Mouse (Mus musculus): ENCODE measurements around the gene Sumf1. TPM values are rescaled to one million over a fixed set of nuclear protein-coding genes. Genes with fewer than 3 reads are reported as not detected.

Sumf1 gene
- polyA plus RNA-seq, 1 experiment from 2014 or later, result 10.5 TPM

GRCm38 (mm10) chr6:108164935-108165334, 20.4 kb downstream of the Sumf1 start:
- Histone ChIP-seq H3K9me3 (no peaks in the 10 kb centered on the region), H3K4me3 (replicated peaks) (no peak overlapping the region), H3K4me1 (replicated peaks) (no peaks in the 10 kb centered on the region), H3K27ac (no peak overlapping the region), H3K9ac (replicated peaks) (no peak overlapping the region), H3K36me3 (no peaks in the 10 kb centered on the region), H3K4me2 (replicated peaks) (no peak overlapping the region), H3K27me3 (no peaks in the 10 kb centered on the region)
- WGBS, result 62% methylated on average over 5 of the region's 5 CpGs
- no peak for ATAC-seq

- 72% methylated on average over 2 of the region's 2 CpGs for WGBS
- H3K27ac ChIP-seq, result no peak overlapping the region
Measured at GRCm38 (mm10) chr6:108160608-108161007, 24.8 kb downstream of the Sumf1 start.

GRCm38 (mm10) chr6:108156881-108157280, 28.5 kb downstream of the Sumf1 start:
- H3K27ac ChIP-seq, result no peak overlapping the region
- H3K4me2 ChIP-seq (replicated peaks), result no peak overlapping the region
- H3K9me3 ChIP-seq, result no peaks in the 10 kb centered on the region
- ATAC-seq, result no peak
- 0 out of 2 replicates have a peak, but pooled peaks cover 3% of the 10 kb centered on the region for H3K4me1 ChIP-seq (replicated peaks)
- H3K36me3 ChIP-seq, result peaks cover 4% of the 10 kb centered on the region
- H3K4me3 ChIP-seq (replicated peaks), result no peak overlapping the region
- no peaks in the 10 kb centered on the region for H3K27me3 ChIP-seq
- no peak overlapping the region for H3K9ac ChIP-seq (replicated peaks)
- 36% methylated on average over 6 of the region's 6 CpGs for WGBS

More at GRCm38 (mm10) chr6:108160608-108161007, 24.8 kb downstream of the Sumf1 start:
- Histone ChIP-seq H3K4me2 (replicated peaks) (no peak overlapping the region), H3K4me1 (replicated peaks) (0 out of 2 replicates have a peak, but pooled peaks cover 3% of the 10 kb centered on the region), H3K27me3 (no peaks in the 10 kb centered on the region), H3K36me3 (no peaks in the 10 kb centered on the region), H3K9ac (replicated peaks) (no peak overlapping the region), H3K9me3 (no peaks in the 10 kb centered on the region), H3K4me3 (replicated peaks) (no peak overlapping the region)
- ATAC-seq, result no peak

DNA sequence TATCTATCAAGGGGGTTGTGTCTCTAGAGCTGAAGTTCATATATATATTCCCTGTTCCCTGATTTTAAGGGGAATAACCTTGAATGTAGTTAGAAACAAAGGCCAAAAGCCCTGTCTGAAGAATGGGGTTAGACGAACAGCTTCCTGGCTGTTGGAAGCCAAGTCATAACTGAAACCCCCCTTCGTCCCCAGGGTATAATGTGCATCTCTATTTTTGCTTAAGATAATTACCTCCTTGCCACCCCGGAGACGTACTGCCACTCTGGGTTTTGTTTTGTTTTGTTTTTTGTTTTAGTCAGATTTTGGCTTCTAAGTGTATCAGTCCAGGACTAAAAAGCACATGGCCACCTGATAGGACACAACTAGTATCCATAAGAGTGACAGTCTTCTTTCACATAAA, 31.1 kb downstream of the Sumf1 start:
- 0 out of 2 replicates have a peak, but pooled peaks cover 3% of the 10 kb centered on the region for H3K4me1 ChIP-seq (replicated peaks)
- no peak overlapping the region for H3K27ac ChIP-seq
- H3K27me3 ChIP-seq, result no peaks in the 10 kb centered on the region
- no peak for ATAC-seq
- WGBS, result 97% methylated on average over 4 of the region's 4 CpGs
- no peak overlapping the region for H3K4me2 ChIP-seq (replicated peaks)
- no peak overlapping the region for H3K9ac ChIP-seq (replicated peaks)
- peaks cover 14% of the 10 kb centered on the region for H3K36me3 ChIP-seq
- no peak overlapping the region for H3K4me3 ChIP-seq (replicated peaks)
- H3K9me3 ChIP-seq, result no peaks in the 10 kb centered on the region

GRCm38 (mm10) chr6:108152661-108153269, 32.6 kb downstream of the Sumf1 start:
- WGBS, result 92% methylated on average over 9 of the region's 9 CpGs
- no peak for ATAC-seq

DNA sequence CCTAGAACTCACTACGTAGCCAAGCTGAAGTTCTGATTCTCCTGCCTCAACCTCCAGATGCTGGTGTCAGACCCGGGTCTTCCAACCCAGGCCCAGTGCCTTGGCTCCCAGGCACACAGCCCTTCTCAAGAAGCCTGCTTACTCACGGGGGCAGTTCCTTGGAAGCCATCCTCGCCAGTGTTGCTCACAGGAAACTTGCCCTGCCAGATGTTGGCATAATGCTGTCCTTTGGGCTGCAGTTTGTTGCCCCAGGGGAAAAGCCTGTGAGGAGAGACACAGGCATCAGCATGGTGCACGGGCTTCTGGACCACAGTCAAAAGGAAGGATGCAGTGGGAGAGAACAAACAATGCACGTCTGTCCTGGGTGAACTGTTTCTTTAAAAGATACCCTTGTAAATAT, 33.3 kb downstream of the Sumf1 start:
- peaks cover 14% of the 10 kb centered on the region for H3K36me3 ChIP-seq
- H3K4me3 ChIP-seq (replicated peaks), result no peak overlapping the region
- H3K27me3 ChIP-seq, result no peaks in the 10 kb centered on the region
- 88% methylated on average over 6 of the region's 6 CpGs for WGBS
- no peak overlapping the region for H3K9ac ChIP-seq (replicated peaks)
- H3K4me1 ChIP-seq (replicated peaks), result 0 out of 2 replicates have a peak, but pooled peaks cover 2% of the 10 kb centered on the region
- no peak for ATAC-seq
- no peaks in the 10 kb centered on the region for H3K9me3 ChIP-seq
- H3K27ac ChIP-seq, result no peak overlapping the region
- H3K4me2 ChIP-seq (replicated peaks), result no peak overlapping the region

More at GRCm38 (mm10) chr6:108152661-108153269, 32.6 kb downstream of the Sumf1 start:
- no peak overlapping the region for H3K27ac ChIP-seq
- H3K4me2 ChIP-seq (replicated peaks), result no peak overlapping the region
- no peaks in the 10 kb centered on the region for H3K9me3 ChIP-seq
- H3K27me3 ChIP-seq, result no peaks in the 10 kb centered on the region
- no peak overlapping the region for H3K4me3 ChIP-seq (replicated peaks)
- no peak overlapping the region for H3K9ac ChIP-seq (replicated peaks)
- H3K36me3 ChIP-seq, result peaks cover 14% of the 10 kb centered on the region
- 0 out of 2 replicates have a peak, but pooled peaks cover 3% of the 10 kb centered on the region for H3K4me1 ChIP-seq (replicated peaks)

- no peaks in the 10 kb centered on the region for H3K9me3 ChIP-seq
- ATAC-seq, result no peak
- H3K4me3 ChIP-seq (replicated peaks), result no peak overlapping the region
- 88% methylated on average over 4 of the region's 4 CpGs for WGBS
- H3K27me3 ChIP-seq, result no peaks in the 10 kb centered on the region
- no peak overlapping the region for H3K9ac ChIP-seq (replicated peaks)
- peaks cover 13% of the 10 kb centered on the region for H3K4me1 ChIP-seq (replicated peaks)
- H3K36me3 ChIP-seq, result peaks cover 14% of the 10 kb centered on the region
- no peak overlapping the region for H3K4me2 ChIP-seq (replicated peaks)
- no peak overlapping the region for H3K27ac ChIP-seq
Measured at GRCm38 (mm10) chr6:108149235-108149634, 36.1 kb downstream of the Sumf1 start.

- no peaks in the 10 kb centered on the region for H3K27me3 ChIP-seq
- WGBS, result 69% methylated on average over 3 of the region's 3 CpGs
- no peak overlapping the region for H3K9ac ChIP-seq (replicated peaks)
- H3K36me3 ChIP-seq, result peaks cover 14% of the 10 kb centered on the region
- H3K27ac ChIP-seq, result no peak overlapping the region
- no peak for ATAC-seq
- H3K9me3 ChIP-seq, result no peaks in the 10 kb centered on the region
- H3K4me1 ChIP-seq (replicated peaks), result peaks cover 13% of the 10 kb centered on the region
- H3K4me3 ChIP-seq (replicated peaks), result no peak overlapping the region
- no peak overlapping the region for H3K4me2 ChIP-seq (replicated peaks)
Measured at GRCm38 (mm10) chr6:108148435-108148834, 36.9 kb downstream of the Sumf1 start.

- Histone ChIP-seq H3K4me3 (replicated peaks) (no peak overlapping the region), H3K36me3 (peaks cover 8% of the 10 kb centered on the region; the same call in 1 of the 2 replicates), H3K9ac (replicated peaks) (no peak overlapping the region), H3K27me3 (0 out of 2 replicates have a peak, but pooled peaks cover 5% of the 10 kb centered on the region), H3K4me2 (replicated peaks) (no peak overlapping the region), H3K27ac (no peak overlapping the region), H3K9me3 (no peaks in the 10 kb centered on the region), H3K4me1 (replicated peaks) (peaks cover 13% of the 10 kb centered on the region)
- ATAC-seq, result no peak
- whole genome bisulfite sequencing, result 87% methylated on average over 4 of the region's 4 CpGs
Measured at GRCm38 (mm10) chr6:108146637-108147036, 38.7 kb downstream of the Sumf1 start.

GRCm38 (mm10) chr6:108145941-108146588, 39.3 kb downstream of the Sumf1 start:
- Histone ChIP-seq H3K36me3 (peaks cover 7% of the 10 kb centered on the region; the same call in 1 of the 2 replicates), H3K4me1 (replicated peaks) (peaks cover 13% of the 10 kb centered on the region), H3K27me3 (0 out of 2 replicates have a peak, but pooled peaks cover 5% of the 10 kb centered on the region), H3K27ac (no peak overlapping the region), H3K4me3 (replicated peaks) (no peak overlapping the region), H3K9ac (replicated peaks) (no peak overlapping the region), H3K4me2 (replicated peaks) (no peak overlapping the region), H3K9me3 (no peaks in the 10 kb centered on the region)
- ATAC-seq, result peak; percentile 93
- WGBS, result 28% methylated on average over 7 of the region's 7 CpGs

DNA sequence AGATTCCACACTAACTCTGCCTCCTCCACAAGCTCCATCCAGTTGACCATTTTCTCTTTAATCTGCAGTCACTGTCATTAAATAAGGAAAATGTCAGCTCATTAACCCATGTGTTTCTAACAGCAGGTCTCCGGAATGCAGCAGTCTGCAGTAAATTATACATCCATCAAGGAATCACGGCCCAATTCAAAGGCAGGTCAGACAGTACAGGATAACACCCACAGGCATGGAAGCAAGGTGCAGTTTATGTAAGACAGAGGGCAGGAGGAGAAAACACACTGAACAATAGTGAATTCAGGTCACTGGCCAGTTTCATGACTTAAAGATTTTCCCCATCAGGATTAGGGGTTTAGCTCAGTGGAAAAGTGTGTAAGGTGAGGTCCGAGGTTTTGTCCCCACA, 40.1 kb downstream of the Sumf1 start:
- Histone ChIP-seq H3K4me1 (replicated peaks) (peaks cover 13% of the 10 kb centered on the region), H3K36me3 (0 out of 2 replicates have a peak, but pooled peaks cover 4% of the 10 kb centered on the region), H3K27me3 (0 out of 2 replicates have a peak, but pooled peaks cover 5% of the 10 kb centered on the region), H3K4me3 (replicated peaks) (no peak overlapping the region), H3K4me2 (replicated peaks) (no peak overlapping the region), H3K9me3 (no peaks in the 10 kb centered on the region), H3K27ac (no peak overlapping the region), H3K9ac (replicated peaks) (no peak overlapping the region)
- no peak for ATAC-seq
- WGBS, result 35% methylated on average over 3 of the region's 3 CpGs

DNA sequence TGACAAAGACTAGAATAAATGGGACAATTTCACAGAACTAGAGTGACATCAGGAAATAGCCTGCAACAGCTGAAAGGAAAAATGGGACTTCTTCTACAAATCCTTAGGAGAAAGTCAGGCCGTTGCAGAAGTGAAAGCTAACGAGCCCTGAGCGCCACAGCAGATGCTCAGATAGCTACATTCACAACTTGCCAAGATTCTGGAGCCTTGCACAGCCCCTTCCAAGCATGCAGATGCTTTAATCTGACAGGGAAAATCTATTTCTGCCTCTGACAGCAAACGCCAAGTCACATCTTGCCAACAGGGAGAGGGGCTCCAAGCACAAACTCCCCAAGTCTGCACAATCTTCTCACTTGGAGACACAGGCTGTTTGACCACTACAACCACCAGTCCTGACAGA, 42.6 kb downstream of the Sumf1 start:
- Histone ChIP-seq H3K4me2 (replicated peaks) (no peak overlapping the region), H3K9me3 (no peaks in the 10 kb centered on the region), H3K4me1 (replicated peaks) (peaks cover 13% of the 10 kb centered on the region), H3K27me3 (0 out of 2 replicates have a peak, but pooled peaks cover 5% of the 10 kb centered on the region), H3K27ac (no peak overlapping the region), H3K4me3 (replicated peaks) (no peak overlapping the region), H3K9ac (replicated peaks) (no peak overlapping the region), H3K36me3 (no peaks in the 10 kb centered on the region)
- WGBS, result 85% methylated on average over 4 of the region's 4 CpGs
- no peak for ATAC-seq

Data from midbrain, embryonic 13.5 days (tissue).